Mouse (Mus musculus): ENCODE results near the gene Gins1. TPM values are rescaled to one million over a fixed set of nuclear protein-coding genes. Genes with fewer than 3 reads are reported as not detected.

Gins1 gene
- polyA plus RNA-seq, 1 experiment from 2014 or later: 34.8 TPM

DNA sequence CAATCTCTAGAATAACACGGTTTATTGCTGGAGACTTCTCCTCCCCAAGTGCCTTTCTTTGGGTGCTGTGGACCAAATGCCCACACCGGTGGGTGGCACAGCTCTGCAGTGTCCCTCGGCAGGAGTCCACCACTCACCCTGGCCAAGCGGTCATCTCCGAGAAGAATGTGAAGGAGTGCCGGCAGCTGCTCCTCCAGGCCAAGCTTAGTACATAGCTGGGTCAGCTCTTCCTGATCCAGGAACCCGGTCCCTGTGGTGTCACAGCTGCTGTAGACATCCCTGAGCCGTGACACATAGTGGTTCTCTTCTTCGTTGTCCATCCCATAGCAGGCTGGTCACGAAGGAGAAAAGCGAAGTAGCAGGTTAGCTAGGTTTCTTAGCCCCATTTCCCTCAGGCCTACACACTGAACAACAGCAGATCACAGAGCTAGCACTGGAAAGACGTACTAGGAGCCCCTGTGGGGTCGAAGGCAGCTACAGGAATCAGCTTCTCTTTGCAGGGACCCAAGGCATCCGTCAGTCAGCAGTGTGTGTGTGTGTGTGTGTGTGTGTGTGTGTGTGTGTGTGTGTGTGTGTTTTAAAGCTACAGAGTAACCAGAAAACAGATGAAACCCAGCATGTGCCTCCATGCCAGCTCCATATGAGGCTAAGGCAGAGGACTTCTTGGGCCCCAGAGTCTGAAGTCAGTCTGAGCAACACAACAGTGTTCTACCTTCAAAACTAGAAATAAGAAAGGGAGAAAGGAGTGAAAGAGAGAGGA is 74.8 kb downstream of the Gins1 start:
- Histone ChIP-seq H3K27me3 (ENCODE audit: control insufficient read depth, insufficient read depth, low read depth, low read length) (no peaks in the 10 kb centered on the region), H3K4me1 (replicated peaks; ENCODE audit: control insufficient read depth, insufficient read depth, low read length) (no peaks in the 10 kb centered on the region; the same call in 1 of the 2 replicates), H3K9ac (ENCODE audit: low read length) (no peak overlapping the region), H3K4me3 (ENCODE audit: low read length) (no peak overlapping the region), H3K4me2 (ENCODE audit: low read depth, low read length) (no peak overlapping the region), H3K27ac (ENCODE audit: low read length) (no peak overlapping the region), H3K36me3 (ENCODE audit: control insufficient read depth, insufficient read depth, low read length) (no peaks in the 10 kb centered on the region), H3K9me3 (ENCODE audit: control insufficient read depth, low read length) (no peaks in the 10 kb centered on the region)
- WGBS: 88% methylated on average over 14 of the region's 14 CpGs
- no peak for ATAC-seq (ENCODE audit: low read depth)

Other genes with a start within 250 kb of the Gins1 start
- 11.3 and 14.7 TPM in 2 replicates for gene Acss1, start 236.9 kb upstream of the Gins1 start, polyA plus RNA-seq (2015; fragmentation: Nextera tagmentation; extraction: Ambion mirVana)
- not detected in 2 replicates for gene Vsx1, start 216.0 kb upstream of the Gins1 start, polyA plus RNA-seq (2015; fragmentation: Nextera tagmentation; extraction: Ambion mirVana)
- 29.8 and 29.9 TPM in 2 replicates for gene Entpd6, start 156.4 kb upstream of the Gins1 start, polyA plus RNA-seq (2015; fragmentation: Nextera tagmentation; extraction: Ambion mirVana)
- 92.4 and 94.3 TPM in 2 replicates for gene Pygb, start 118.7 kb upstream of the Gins1 start, polyA plus RNA-seq (2015; fragmentation: Nextera tagmentation; extraction: Ambion mirVana)
- 53.4 and 56.4 TPM in 2 replicates for gene Abhd12, start 659 bp upstream of the Gins1 start, polyA plus RNA-seq (2015; fragmentation: Nextera tagmentation; extraction: Ambion mirVana)
- gene Ninl, start 134.0 kb downstream of the Gins1 start, polyA plus RNA-seq (2015; fragmentation: Nextera tagmentation; extraction: Ambion mirVana): 8.7 and 9.7 TPM in 2 replicates
- gene Nanp, start 134.0 kb downstream of the Gins1 start, polyA plus RNA-seq (2015; fragmentation: Nextera tagmentation; extraction: Ambion mirVana): 46.4 and 48.9 TPM in 2 replicates
- not detected in 2 replicates for gene Gm14151, start 186.9 kb downstream of the Gins1 start, polyA plus RNA-seq (2015; fragmentation: Nextera tagmentation; extraction: Ambion mirVana)
- not detected in 2 replicates for gene Gm14147, start 192.8 kb downstream of the Gins1 start, polyA plus RNA-seq (2015; fragmentation: Nextera tagmentation; extraction: Ambion mirVana)